Mouse (Mus musculus) neural tube, embryonic 11.5 days (tissue): ENCODE results near the gene Ppp1r11. TPM values are rescaled to one million over a fixed set of nuclear protein-coding genes. Genes with fewer than 3 reads are reported as not detected.

Source experiments
- ATAC-seq: fragments of 200-750 bp; cut with Nextera tagmentation; 2 replicates; pipeline ENCODE4 v1.8.0; 2017; ENCODE audit warnings: moderate number of reproducible peaks, mild to moderate bottlenecking, moderate TSS enrichment, moderate library complexity; ENCODE audit not compliant: insufficient read depth, low FRiP score, low TSS enrichment
- DNase-seq: peaks from one replicate; pipeline ENCODE4 v3.0.0-alpha.2; 2015; ENCODE audit warnings: low spot score
- H3K27ac ChIP-seq: fragments of 300-500 bp; sonication (generic); 2 replicates; pipeline ENCODE4 v1.5.1; 2014; ENCODE audit warnings: low read depth, mild to moderate bottlenecking, low read length
- H3K27me3 ChIP-seq: fragments of 300-500 bp; sonication (generic); 2 replicates; pipeline ENCODE4 v1.6.1; 2014; ENCODE audit warnings: mild to moderate bottlenecking, low read length, mixed read lengths; ENCODE audit not compliant: control insufficient read depth, insufficient read depth
- H3K36me3 ChIP-seq: fragments of 300-500 bp; sonication (generic); 2 replicates; pipeline ENCODE4 v1.6.1; 2014; ENCODE audit warnings: mild to moderate bottlenecking, low read length, moderate library complexity, mixed read lengths; ENCODE audit not compliant: control insufficient read depth, insufficient read depth
- H3K4me1 ChIP-seq: fragments of 300-500 bp; sonication (generic); 2 replicates; pipeline ENCODE4 v1.6.1; 2014; ENCODE audit warnings: low read length, mixed read lengths; ENCODE audit not compliant: control insufficient read depth, insufficient read depth
- H3K4me2 ChIP-seq: fragments of 300-500 bp; sonication (generic); 2 replicates; pipeline ENCODE4 v1.6.1; 2014; ENCODE audit warnings: low read depth, mild to moderate bottlenecking, moderate library complexity
- H3K4me3 ChIP-seq: fragments of 300-500 bp; sonication (generic); 2 replicates; pipeline ENCODE4 v1.5.1; 2014; ENCODE audit warnings: low read depth, low read length
- H3K9ac ChIP-seq: fragments of 300-500 bp; sonication (generic); 2 replicates; pipeline ENCODE4 v1.6.1; 2014; ENCODE audit warnings: mild to moderate bottlenecking, low read length
- H3K9me3 ChIP-seq: fragments of 300-500 bp; sonication (generic); 2 replicates; pipeline ENCODE4 v1.6.1; 2016; ENCODE audit warnings: low read length; ENCODE audit not compliant: control insufficient read depth
- WGBS: fragments of 180-500 bp; shearing (Covaris S2); extraction: QIAGEN DNeasy Blood & Tissue Kit; methylation state at CpG from one replicate; pipeline ENCODE4 v1.1.7; 2014; 5-methylcytosine and 5-hydroxymethylcytosine counted together
- polyA plus RNA-seq: library from polyadenylated mRNA; unstranded; fragments of >200 nt; fragmentation: Nextera tagmentation; extraction: Ambion mirVana; gene quantifications from 2 replicates; pipeline ENCODE4 v1.2.1, GENCODE M21; 2014

Gene Ppp1r11
- polyA plus RNA-seq, 1 experiment from 2014 or later, result 162 TPM

DNA sequence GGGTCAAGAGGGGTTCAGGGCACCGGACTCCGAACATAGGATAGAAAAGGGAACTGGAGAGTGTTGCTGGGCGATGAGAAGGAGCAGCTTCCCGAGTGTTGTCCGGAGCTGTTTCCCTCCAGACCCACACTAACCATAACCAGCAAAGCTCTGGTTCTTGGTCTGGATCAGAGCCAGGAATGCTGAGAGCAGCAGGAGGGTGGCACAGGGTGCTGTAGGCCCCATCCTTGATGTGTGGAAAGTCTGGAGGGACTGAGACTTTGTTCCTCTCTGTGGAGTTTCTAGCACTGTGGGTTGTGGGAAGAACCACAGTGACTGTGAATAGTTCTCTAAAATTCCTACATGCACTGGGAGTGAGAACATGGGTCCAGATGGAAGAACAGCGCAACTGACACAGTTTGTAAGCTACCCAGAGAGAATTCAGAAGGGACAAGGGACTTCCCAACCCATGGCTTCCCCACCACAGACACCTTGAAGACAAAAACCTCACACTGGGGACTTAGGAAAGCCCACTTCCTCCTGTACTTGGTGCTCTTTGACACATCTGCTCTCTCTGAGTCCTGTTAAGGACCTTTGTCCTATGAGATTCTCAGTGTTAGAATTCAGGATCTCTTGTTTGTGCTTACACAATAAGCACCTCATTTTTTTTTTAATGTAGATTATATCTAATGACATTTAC lies 19.8 kb upstream of the Ppp1r11 start:
- Histone ChIP-seq H3K9ac (no peak overlapping the region), H3K27me3 (no peaks in the 10 kb centered on the region), H3K4me1 (no peaks in the 10 kb centered on the region), H3K36me3 (no peaks in the 10 kb centered on the region), H3K9me3 (no peaks in the 10 kb centered on the region), H3K27ac (no peak overlapping the region), H3K4me2 (no peak overlapping the region), H3K4me3 (no peak overlapping the region)
- DNase-seq (no peak), ATAC-seq (no peak)
- 84% methylated on average over 6 of the region's 6 CpGs for WGBS

DNA sequence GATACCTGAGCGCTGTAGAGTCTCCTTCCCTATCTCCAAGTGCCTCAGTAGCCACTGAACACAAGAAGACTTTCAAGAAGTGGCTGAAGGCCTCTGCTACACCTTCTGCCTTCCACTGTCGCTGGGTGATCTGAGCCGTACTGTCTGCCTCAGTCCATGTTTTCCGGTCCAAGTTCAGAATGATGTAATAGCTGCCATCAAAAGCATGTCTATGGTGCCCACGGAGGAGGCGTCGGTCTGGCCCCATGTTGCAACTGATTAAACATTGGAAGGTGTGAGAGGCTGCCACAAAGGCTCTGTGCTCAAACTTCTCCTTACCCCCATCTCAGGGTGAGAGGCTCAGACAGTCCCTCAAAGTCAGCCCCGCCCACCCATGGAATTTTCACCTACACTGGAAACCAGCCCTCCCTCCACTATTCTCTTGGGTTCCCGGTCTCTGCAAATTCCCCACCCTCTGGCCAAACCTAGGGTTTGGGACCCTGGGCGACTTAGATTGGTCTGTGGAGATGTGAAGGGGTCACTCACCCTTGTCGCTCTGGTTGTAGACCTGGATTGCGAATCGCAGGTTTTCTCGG lies 18.9 kb upstream of the Ppp1r11 start:
- H3K9me3 ChIP-seq, result no peaks in the 10 kb centered on the region
- ATAC-seq (no peak), DNase-seq (no peak)
- no peak overlapping the region for H3K9ac ChIP-seq
- whole genome bisulfite sequencing, result 90% methylated on average over 14 of the region's 14 CpGs
- H3K27me3 ChIP-seq, result no peaks in the 10 kb centered on the region
- H3K4me3 ChIP-seq, result no peak overlapping the region
- no peak overlapping the region for H3K27ac ChIP-seq
- H3K4me2 ChIP-seq, result no peak overlapping the region
- H3K4me1 ChIP-seq, result no peaks in the 10 kb centered on the region
- no peaks in the 10 kb centered on the region for H3K36me3 ChIP-seq

DNA sequence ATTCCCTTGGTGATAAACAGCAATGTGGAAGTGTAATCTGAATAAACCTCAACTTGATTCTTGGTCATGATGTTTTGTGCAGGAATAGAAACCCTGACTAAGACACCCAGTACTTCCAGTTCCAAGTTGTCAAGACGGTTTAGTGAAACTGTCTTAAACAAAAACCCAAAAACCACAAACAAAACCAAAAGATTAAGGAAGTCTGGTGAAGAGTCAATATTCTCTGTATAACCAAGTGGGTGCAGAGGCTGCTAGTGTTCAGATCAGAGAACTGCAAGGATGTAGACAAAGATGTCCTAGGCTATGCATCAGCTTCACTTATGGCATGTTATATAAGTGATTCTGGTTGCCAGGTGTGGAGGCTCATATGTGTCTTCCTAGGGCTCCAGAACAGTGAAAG lies 15.3 kb upstream of the Ppp1r11 start:
- DNase-seq, result no peak

DNA sequence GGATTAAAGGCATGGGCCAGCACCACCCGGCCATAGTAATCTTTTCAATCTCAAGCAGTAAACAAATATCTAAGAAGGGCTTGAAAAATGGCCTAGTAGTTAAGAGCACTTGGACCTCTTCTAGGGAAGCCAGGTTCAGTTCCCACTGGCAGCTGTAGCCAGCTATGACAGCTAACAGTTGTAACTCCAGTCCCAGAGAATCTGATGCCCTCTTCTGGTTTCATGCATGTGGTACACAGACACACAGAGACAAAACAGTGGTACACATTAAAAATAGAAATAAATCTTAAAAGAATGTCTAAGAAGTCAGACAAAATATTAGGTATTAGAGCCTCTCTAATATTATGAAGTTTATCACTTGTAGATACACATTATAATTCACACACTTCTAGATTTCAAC lies 9.6 kb upstream of the Ppp1r11 start:
- Histone ChIP-seq H3K4me2 (no peak overlapping the region), H3K27ac (no peak overlapping the region), H3K9me3 (no peaks in the 10 kb centered on the region), H3K4me1 (peaks cover 11% of the 10 kb centered on the region), H3K4me3 (no peak overlapping the region), H3K9ac (no peak overlapping the region), H3K27me3 (no peaks in the 10 kb centered on the region), H3K36me3 (no peaks in the 10 kb centered on the region)
- ATAC-seq (no peak), DNase-seq (no peak)
- WGBS, result 82% methylated on average over 1 of the region's 1 CpGs

More for the DNA sequence above, 15.3 kb upstream of the Ppp1r11 start:
- H3K36me3 ChIP-seq, result no peaks in the 10 kb centered on the region
- no peak overlapping the region for H3K9ac ChIP-seq
- H3K27ac ChIP-seq, result no peak overlapping the region
- no peak overlapping the region for H3K4me3 ChIP-seq
- no peaks in the 10 kb centered on the region for H3K4me1 ChIP-seq
- no peak overlapping the region for H3K4me2 ChIP-seq
- WGBS, result 81% methylated on average over 1 of the region's 1 CpGs
- no peak for ATAC-seq
- no peaks in the 10 kb centered on the region for H3K27me3 ChIP-seq
- H3K9me3 ChIP-seq, result no peaks in the 10 kb centered on the region

DNA sequence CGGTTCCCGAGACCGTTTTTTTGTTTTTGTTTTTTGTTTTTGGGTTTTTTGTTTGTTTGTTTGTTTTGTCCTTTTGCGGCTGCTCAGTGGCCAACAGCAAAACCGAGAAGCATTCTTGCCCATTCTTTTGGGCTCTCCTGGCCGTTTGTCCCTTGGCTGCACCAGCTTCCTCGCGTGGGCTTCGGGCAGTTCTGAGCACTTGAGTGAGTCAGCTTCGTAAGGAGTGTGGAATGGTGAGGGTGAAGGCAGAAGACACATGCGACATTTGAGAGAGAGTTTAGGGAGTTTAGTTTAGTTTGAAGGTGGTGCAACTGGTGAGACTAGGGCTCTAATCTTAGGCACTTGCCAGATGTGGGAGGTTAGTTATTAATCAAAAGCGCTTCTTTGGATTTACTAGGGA lies 7.3 kb upstream of the Ppp1r11 start:
- Histone ChIP-seq H3K4me1 (peaks cover 11% of the 10 kb centered on the region), H3K9me3 (no peaks in the 10 kb centered on the region), H3K9ac (peak overlapping the region; percentile 76), H3K4me3 (peak overlapping the region; percentile 74), H3K27me3 (no peaks in the 10 kb centered on the region), H3K36me3 (no peaks in the 10 kb centered on the region), H3K27ac (no peak overlapping the region), H3K4me2 (peak overlapping the region; percentile 81)
- 0 out of 2 replicates have a peak, but pooled peaks have one; percentile 13 for ATAC-seq
- WGBS, result 13% methylated on average over 12 of the region's 12 CpGs
- no peak for DNase-seq

DNA sequence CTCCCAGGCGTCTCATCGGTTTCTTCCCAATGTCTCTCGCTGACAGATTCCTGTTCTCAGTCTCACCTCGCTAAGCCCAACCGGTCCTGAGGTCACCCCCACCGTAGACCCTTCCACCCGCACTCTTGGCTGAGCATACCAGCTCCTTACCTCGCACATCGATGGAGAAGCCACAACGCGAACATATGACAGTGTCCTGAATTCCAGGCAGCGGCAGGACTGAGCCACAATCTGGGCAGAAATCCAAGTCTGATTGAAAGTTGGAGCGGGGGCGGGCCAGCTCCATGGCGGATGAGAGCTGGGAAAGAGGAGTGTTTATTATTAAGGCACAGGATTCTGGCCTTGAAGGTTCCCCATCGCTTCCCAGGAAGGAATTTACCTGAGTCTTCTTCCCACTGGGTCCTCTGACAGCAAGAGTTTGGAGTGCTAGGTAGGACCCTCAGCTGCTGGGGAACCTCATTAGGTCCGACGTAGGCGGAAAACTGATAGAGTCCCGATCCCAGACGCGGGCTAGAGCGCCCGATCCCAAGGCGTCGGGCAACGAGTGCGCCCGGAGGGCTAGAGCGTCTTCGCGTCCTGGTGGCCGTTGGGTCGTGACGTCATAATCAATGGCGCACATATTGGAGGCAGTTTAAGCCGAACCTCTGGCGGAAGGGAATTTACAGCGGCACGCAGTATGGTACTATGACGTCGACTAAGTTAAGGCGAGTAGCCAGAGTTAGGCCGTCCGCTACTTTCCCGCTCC lies 6.6 kb upstream of the Ppp1r11 start, which contains the start of the genes Znrd1 and Znrd1as:
Znrd1 (minus strand) TSS at position 561 of the 745 bp plus-strand sequence.
Znrd1as (plus strand) TSS at position 594 of the 745 bp plus-strand sequence.
- Histone ChIP-seq H3K4me2 (peak within 1 kb of the TSS; percentile 81), H3K27me3 (no peaks in the 10 kb centered on the region), H3K36me3 (no peaks in the 10 kb centered on the region), H3K9me3 (no peaks in the 10 kb centered on the region), H3K4me3 (peak within 1 kb of the TSS; percentile 74), H3K9ac (peak within 1 kb of the TSS; percentile 76), H3K27ac (no peak within 1 kb of the TSS), H3K4me1 (peaks cover 11% of the 10 kb centered on the region)
- WGBS, result under 1% methylated on average over 46 of the region's 46 CpGs
- DNase-seq, result peak; percentile 98
- peak; percentile 97 for ATAC-seq

DNA sequence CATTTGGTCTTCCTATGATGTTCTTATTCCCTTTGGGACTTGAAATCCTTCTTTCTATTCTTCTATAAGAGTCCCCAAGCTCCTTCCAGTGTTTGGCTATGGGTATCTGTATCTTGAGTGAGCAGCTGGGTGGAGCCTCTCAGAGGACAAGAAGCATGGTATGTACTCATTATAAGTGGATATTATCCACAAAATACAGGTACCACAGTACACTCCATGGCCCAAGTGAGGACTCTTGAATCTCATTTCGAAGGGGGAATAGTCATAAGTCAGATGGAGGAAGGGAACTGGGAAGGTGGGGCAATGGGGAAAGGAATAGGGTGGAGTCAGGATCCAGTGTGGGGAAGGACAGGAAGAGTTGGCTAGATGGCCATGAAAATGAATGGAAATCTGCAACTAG lies 1.5 kb upstream of the Ppp1r11 start:
- peaks cover 15% of the 10 kb centered on the region for H3K4me1 ChIP-seq
- H3K27me3 ChIP-seq, result no peaks in the 10 kb centered on the region
- 83% methylated on average over 1 of the region's 1 CpGs for WGBS
- H3K27ac ChIP-seq, result no peak overlapping the region
- H3K4me2 ChIP-seq, result no peak overlapping the region
- ATAC-seq (no peak), DNase-seq (no peak)
- H3K9ac ChIP-seq, result no peak overlapping the region
- peaks cover 2% of the 10 kb centered on the region; the same call in 1 of the 2 replicates for H3K36me3 ChIP-seq
- H3K4me3 ChIP-seq, result no peak overlapping the region
- no peaks in the 10 kb centered on the region for H3K9me3 ChIP-seq

DNA sequence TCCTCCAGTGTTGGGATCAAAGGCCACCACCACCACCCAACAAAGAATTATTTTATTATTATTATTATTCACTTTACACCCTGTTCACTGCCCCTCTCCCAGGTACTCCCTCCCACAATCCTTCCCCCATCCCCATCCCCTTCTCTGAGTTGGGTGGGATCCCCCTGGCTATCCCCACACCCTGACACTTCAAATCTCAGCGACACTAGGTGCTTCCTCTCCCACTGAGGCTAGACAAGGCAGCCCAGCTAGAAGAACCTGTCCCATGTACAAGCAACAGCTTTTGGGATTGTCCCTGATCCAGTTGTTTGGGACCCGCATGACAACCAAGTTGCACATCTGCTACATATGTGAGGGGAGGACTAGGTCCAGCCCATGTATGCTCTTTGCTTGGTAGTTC lies 1.1 kb upstream of the Ppp1r11 start:
- no peak overlapping the region for H3K9ac ChIP-seq
- peaks cover 2% of the 10 kb centered on the region; the same call in 1 of the 2 replicates for H3K36me3 ChIP-seq
- no peak overlapping the region for H3K27ac ChIP-seq
- peaks cover 13% of the 10 kb centered on the region for H3K4me1 ChIP-seq
- H3K4me3 ChIP-seq, result no peak overlapping the region
- H3K9me3 ChIP-seq, result no peaks in the 10 kb centered on the region
- 91% methylated on average over 2 of the region's 2 CpGs for WGBS
- DNase-seq (no peak), ATAC-seq (no peak)
- no peak overlapping the region for H3K4me2 ChIP-seq
- H3K27me3 ChIP-seq, result no peaks in the 10 kb centered on the region
